Mouse (Mus musculus): ENCODE measurements at regions not wholly inside any gene's neighbourhood (a gene's known extent, or its start where the extent isn't known, plus 50 kb on each side); places are given as distances from the start of the nearest gene placed in this dataset.

DNA sequence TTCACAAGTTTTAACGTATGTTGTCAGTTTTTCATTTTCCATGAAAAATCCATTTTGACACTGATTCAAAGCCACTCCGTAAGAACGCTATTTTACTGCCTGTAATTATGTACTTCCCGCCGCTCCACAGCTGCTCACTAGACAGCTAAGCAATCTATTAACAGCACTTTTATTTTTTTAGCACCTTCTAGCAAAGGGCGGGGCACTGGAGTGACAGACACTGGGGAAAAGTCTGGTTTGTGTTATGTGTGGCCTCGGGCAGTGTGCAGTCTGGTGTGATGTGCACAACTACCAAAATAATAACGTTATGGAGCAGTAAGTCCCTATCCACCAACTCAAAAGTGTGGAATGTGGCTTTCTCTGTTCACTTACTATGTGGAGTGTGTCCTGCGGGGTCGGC lies 223.0 kb downstream of the Lrig3 start:
- TF ChIP-seq POLR2A (IDR thresholded peaks at IDR 0.05; ENCODE audit: borderline replicate concordance, insufficient read depth, low read length) (no peak), CTCF (IDR thresholded peaks at IDR 0.05; ENCODE audit: borderline replicate concordance, insufficient read depth, low read depth, low read length) (no peak)
